Mouse (Mus musculus) CH12.LX (cell line): Measurements from ENCODE around the gene Alkbh8. TPM values are rescaled to one million over a fixed set of nuclear protein-coding genes. Genes with fewer than 3 reads are reported as not detected.

Experiments
- polyA plus RNA-seq: library from polyadenylated mRNA; unstranded; fragments of >175 nt; gene quantifications from 2 replicates; pipeline ENCODE4 v1.2.1, GENCODE M21; 2012; ENCODE audit warnings: low read depth; ENCODE audit not compliant: insufficient read length
- total RNA-seq, 2 experiments: library from RNA; depleted of rRNA; stranded (reverse); fragments of 300-350 nt in 1 of 2; fragments of >200 nt in 1 of 2; gene quantifications; 2 replicates each; pipeline ENCODE4 v1.2.3; 2012 to 2014

The Alkbh8 gene
- total and polyA plus RNA-seq, 3 experiments = 10.1 to 13.9 (median 12.0) TPM

Other genes starting within 250 kb of the Alkbh8 start
- 13.0 and 13.8 TPM in 2 replicates for gene Cwf19l2, start 68.5 kb downstream of the Alkbh8 start, total RNA-seq (2012; rRNA removed)
- 16.9 and 20.4 TPM in 2 replicates for gene Cwf19l2, start 68.5 kb downstream of the Alkbh8 start, total RNA-seq (2014; rRNA removed)
- gene Cwf19l2, start 68.5 kb downstream of the Alkbh8 start, polyA plus RNA-seq = 19.2 and 20.2 TPM in 2 replicates
- gene Gucy1a2, start 197.6 kb downstream of the Alkbh8 start, total RNA-seq (2012; rRNA removed) = not detected in 2 replicates
- not detected in 2 replicates for gene Gucy1a2, start 197.6 kb downstream of the Alkbh8 start, total RNA-seq (2014; rRNA removed)
- gene Gucy1a2, start 197.6 kb downstream of the Alkbh8 start, polyA plus RNA-seq = not detected in 2 replicates